Mouse (Mus musculus) cerebellum, postnatal 10 days (tissue): Measurements from ENCODE around the gene Dnah6.

Experiments used
- DNase-seq, 2 experiments: peaks; one replicate each; pipeline ENCODE4 v3.0.0; 2021; ENCODE audit warnings: mixed read lengths in 2 of 2

Gene Dnah6

DNA sequence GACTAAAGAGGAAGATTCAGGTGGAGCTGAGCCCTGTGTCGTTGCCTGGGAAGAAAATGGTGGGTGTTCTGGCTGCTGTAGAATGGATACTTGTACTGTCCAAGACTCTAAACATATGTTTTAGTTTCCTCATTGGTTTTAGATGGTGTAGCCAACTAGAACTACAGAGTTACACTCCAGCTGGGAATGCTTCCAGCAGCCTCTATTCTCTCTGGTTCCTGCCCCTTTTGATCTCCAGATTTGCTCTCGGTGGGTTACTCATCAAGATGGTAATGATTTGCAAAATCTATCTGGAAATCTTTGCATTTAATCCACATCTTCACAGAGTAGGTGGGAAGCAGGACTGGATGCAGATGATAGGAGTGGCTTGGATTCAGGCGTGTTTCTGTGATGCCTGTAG is 80.6 kb downstream of the Dnah6 start:
- DNase-seq, result no peak

DNA sequence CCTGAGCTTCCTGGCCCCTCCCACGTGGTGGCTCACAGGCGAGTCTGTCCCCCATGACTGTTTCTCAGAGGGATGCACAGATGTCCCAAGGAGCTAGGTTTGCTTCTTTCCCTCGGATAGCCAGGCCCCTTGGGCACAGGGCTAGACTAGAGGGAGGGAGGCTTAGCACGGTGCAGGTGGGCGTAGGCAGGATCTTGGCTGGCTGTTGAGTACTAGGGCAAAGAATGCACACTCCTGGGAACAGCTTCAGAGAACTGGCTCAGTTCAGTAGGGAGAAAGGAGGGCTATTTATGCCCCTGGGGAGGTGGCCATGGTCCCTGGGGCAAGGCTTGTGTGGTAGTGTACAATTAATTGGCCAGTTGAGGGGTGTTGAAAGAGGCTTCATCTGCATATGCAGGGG is 88.7 kb downstream of the Dnah6 start:
- no peak for DNase-seq

DNA sequence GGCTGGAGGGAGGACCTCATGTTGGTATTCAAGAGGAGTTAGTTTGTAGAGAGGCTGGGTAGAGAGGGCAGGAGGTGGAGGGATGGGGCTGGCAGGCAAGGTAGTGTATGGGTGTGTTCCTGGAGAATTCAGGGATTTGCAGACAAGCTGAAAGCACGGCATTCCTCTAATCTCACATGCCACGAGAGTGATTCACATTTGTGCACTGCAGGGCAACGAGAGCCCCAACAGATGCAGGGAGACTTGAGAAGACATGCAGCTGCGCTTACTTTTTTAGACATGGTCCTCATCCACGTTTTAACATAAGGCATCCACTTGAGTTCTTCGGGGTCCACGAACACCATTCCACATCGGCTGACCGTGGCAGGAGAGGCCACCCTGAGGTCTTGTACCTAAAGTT is 93.9 kb downstream of the Dnah6 start:
- DNase-seq, result no peak

DNA sequence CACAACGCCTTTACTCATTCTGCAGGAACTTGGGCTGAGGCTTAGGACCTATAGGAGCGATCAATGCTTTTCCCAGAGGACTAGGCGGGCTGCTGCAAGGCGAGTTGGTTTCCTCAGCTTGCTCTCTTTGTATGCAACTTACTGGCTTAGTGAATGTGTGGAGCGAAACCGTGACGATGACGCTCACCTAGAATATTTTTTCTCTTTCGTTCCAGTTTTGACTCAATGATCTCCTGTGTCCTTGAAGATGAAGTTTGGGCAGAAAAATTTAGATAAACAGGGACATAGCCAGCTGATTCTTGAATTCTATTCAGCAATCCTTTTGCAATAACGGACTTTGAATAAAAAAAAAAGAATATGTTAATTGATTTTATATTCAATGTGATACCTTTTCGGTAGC is 101.1 kb downstream of the Dnah6 start:
- DNase-seq, result no peak

DNA sequence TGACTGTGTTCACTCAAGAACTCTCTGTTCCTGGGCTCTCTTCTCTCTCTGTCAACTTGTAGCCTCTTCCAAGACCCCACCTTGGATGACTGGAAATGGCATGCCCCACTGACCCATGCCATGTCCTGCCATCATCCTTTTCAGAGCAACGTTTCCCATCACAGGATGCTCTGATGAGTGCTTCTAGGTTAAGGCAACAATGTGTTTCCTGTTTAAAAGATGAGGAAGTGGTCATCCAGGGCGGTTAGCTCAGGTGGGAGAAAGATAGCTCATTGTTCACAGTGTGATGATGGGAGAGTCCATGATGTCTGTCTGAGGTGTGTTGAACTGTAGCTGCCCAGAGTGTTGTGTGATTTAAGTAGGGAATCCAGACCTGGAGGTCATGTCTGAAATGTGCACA is 107.6 kb downstream of the Dnah6 start:
- DNase-seq, result no peak

DNA sequence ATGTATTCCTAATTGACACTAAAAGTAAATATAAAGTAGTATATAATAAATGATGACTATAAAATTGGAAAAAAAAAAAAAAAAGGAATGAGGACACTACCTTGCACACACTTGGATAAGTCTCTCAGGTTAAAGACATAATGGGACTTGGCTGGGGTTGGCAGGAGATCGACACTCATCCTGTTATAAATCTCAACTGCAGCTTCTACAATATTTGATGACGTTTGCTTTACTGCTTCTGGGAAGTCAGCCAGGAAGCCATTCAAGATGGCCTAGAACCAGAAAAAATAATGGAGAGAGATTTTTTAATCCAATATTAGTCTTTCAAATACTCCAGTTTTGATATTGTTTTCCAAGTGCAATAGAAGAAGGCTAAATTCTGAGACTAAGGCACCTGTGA is 108.1 kb downstream of the Dnah6 start:
- DNase-seq, result no peak

DNA sequence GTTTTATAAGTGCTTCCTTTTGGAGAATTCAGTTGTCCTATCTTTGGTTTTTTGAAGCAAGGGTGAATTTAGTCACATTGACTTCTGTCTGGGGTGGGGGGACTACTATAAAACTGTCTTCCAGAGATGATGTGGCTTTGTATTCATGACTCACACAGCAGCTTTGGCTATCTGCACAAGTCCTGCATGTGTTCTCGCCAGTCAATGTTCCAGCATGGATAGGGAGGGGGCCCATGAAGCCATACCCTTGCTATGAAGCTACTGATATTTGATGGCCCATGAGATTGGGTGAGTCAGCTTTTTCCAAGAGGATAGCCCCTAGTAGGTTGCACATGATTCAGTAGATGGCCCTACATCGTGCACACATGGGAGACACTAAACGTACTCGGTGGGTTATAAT is 128.3 kb downstream of the Dnah6 start:
- no peak for DNase-seq

DNA sequence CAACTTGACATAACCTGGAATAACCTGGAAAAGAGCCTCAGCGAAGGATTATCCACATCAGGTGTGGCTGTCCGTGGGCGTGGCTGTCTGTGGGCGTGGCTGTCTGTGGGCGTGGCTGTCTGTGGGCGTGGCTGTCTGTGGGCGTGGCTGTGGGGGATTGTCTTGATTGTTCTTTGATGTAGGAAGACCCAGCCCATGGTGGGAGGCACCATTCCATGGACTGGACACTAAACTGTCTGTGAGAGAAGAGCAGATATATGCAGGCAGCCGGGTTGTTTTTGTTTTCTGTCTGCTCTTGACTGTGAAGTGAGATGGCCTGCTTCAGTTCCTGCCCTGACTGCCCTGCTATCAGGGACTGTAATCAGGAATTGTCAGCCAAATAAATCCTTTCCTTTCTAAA is 130.6 kb downstream of the Dnah6 start:
- DNase-seq, result no peak

DNA sequence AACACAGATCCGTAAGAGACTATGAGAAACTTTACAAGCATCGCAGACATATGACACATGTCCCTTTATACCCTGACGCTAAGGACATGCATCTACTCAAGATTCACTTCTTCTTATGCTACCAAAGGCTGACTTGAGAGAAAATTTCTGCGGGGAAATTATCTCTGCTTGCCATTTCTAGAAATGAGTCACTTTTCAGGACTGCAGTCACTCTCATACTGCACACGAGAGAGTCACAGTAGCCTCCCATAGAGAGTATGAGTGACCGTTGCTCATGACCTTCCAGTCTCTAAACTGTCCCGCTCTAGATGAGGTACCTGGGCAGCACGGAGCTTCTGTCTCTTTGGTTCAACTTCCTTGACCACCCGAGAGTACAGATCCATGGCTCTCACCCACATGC is 138.9 kb downstream of the Dnah6 start:
- no peak for DNase-seq

DNA sequence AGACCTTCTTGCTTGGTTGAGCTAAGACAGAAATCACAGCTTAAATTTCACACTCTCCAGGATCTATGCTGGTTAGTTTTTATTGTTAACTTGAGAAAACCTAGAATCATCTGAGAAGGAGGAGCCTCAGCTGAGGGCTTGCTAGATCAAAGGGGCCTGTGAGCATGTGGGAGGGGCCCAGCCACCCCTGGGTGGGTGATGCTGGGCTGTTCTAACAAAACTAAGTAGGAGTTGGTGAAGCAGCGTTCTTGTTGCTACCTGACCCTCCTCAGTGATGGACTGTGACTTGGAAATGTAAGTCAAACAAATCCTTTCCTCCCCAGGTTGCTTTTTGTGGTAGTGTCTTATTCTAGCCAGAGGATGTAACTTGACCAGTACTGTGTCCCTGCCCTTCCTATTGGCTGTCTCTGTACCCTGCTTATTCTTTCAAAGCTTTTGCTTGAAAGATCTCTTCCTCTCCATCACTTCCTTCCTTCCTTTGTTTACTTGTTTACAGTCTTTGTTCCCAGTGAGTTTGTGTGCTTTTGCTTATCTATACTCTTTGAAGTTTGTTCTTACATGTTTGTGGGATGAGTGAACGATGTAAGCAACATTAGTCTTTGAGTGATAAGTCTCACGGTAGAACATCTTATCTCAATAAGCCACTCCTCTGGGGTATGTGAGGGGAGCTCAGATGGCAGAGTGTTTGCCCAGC is 149.2 kb downstream of the Dnah6 start:
- DNase-seq, result no peak

DNA sequence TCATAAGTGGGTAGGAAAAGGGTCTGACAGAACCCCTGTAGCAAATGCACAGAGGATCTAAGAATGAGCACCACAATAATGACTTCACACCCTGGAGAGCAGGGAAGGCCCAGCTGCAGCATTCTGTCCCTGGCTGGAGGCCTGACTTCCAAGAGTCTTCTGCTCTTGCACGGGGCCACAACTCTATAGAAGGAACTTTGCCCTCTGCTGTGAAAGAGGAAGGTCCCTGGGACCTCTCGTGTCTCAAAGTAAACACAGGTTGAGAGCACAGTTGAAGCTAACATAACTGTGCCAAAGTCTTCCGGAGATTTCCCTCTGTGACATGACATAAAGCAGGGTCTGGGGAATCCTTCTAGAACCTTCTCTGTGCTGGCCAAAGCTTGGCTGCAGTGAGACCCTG is 150.2 kb downstream of the Dnah6 start:
- no peak for DNase-seq

DNA sequence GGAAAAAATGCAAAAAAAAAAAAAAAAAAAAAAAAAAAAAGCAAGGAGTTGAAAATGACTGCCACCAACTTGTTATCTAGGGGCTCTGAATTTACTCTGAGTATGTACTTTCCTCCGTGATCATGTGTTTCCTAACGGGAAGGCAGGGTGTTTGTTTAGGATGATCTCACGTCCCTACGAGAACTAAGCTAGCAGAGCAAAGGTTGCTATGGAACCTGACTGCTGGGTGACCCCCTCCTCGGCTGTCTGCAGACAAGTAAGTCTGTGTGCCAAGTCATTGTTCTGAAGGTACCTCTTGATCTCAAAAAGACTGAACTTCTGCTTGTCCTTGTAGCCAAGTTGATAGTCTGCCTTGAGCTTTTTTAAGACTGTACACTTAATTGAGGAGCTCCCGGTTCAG is 150.8 kb downstream of the Dnah6 start:
- DNase-seq, result no peak

DNA sequence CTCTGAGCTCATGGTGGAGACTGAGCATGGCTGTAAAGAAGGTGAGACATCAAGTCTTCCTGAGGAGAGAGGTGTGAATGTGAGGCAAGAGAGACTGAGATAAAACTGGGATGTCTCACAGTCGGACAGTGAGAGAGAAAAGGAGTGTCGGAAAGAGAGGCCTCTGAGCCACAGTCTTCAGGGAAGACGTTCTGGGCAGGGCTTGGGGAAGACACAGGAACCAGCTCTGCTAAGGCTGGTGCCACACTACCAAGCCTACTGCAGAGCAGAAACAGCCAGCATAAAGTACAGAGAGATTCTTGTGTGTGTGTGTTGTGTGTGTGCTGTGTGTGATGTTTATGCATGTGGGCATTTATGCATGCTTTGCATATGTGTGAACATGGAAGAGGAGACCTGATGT is 156.9 kb downstream of the Dnah6 start:
- DNase-seq, result no peak

DNA sequence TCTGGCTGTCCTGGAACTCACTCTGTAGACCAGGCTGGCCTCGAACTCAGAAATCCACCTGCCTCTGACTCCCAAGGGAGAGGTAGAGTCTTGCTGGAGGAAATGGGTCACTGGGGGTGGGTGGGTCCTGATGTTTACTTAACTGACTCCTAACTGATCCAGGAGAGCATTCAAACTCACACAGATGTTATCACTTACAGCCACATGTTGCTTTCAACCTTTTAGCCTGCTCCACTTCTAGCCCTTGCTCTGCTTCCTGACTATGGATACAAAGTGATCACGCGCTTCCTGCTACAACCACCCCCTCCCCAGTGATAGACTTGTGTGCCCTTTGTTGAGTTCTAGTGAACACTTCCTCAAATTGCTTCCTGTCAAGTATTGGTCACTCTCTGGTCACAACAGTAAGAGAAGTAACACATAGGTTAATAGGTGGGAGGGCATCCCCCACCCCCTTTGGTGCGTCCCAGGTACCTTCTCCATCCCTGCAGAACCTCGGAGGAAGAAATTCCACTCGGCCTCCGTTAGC is 161.8 kb downstream of the Dnah6 start:
- DNase-seq, result no peak

DNA sequence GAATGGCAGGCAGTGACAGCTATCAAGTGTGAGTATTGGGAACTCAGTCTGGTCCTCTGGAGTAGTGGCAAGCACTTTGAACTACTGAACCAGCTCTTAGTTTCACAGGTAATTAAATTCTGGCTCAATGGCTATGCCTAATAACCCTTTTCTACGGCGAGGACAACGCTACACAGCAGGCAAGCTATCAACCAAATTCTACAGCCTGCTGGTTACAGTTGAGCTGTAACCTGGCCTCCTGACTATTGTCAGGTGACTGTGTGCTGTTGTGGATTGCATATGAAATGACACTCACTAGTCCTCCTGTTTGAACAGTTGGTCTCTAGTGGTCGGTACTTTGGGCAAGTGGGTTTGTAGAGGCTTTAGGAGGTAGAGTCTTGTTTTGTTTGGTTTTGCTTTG is 162.3 kb downstream of the Dnah6 start:
- no peak for DNase-seq

DNA sequence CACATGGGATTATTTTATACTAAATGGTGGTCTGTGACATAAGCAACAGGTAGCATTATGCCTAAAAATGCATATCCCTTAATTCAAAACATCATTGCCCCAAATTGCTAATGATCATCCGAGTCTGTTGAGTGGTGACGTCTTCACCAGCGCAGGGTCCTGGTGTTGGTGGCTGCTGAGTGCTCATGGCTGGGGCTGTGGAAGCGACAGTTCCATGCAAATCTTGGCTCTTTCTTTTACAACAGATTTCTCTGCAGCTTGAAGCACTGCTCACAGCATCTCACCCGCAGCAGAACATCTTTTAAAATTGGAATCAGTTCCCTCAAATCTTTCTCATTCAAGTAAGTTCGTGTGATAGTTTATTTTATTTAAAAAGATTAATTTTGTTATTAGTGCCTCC is 166.1 kb downstream of the Dnah6 start:
- no peak for DNase-seq

DNA sequence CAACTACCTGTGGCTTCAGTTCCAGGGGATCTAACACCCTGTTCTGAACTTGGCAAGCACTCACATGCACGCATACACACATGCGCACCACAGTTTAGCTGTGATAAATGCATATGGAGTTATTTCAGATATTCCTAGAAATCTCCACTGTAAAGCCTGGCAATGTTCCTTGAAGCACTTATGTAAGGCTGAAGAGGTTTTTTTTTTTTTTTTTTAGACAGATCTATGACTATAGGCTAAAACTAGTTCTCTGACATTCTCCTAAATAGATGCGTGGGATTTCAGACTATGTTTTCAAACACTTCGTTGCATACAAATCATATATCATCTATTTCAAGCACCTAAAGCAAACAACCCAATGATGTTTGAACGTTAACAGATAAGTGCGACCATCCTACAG is 166.6 kb downstream of the Dnah6 start:
- DNase-seq, result no peak

DNA sequence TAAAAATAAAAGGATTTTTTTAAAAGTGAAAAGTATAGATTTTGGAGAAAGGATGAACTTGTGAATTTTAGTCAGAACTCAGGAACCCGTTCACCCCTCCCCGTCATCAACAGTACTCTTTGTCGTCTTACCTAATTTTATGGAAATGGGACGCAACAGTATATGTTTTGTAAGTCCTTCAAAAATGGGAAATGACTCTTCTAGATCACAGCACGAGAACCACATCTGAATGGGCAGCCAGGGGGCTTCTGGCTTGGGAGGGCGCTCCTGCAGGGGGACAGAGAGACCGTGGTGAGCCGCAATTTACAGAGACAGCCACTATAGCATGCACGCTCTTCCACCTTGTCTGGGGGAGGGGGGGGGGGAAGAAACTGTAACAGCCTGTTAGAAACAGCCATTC is 167.9 kb downstream of the Dnah6 start:
- DNase-seq, result no peak

DNA sequence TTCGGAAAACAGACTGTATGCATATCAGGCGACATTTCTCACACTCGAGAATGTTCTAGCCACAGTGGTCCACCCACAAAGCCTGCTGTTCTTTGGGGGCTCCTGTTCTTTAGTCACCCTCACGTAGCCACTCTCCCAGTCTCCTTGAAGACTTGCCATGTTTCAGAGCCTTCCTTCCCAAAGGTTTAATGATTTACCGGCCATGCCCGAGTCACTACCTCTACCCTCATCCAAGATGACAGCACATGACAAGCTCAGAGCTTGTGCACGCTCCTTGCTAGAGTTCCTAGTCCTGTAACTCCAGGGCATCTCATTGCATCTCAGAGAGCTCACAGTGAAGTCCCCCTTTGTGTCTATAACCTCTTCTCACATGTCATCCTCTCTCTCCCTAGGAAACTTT is 174.2 kb downstream of the Dnah6 start:
- DNase-seq, result no peak

DNA sequence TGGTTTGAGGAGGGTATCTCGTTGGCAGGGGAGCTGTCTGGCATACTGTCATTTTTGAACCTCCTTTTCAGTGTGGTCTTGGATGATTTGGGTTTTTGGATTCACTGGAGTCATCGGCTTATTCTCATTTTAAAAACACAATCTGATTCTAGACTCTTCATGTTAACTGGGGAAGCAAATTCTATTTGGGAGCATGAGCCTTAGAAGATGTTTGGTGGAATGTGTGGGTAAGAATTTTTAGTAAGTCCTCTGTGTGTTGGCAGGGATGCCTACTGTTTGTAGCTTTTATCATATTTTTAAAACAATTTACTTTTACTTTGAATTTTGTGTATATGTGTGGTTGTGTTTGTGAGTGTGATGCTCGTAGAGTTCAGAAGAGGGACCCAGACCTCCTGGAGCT is 175.5 kb downstream of the Dnah6 start:
- no peak for DNase-seq

DNA sequence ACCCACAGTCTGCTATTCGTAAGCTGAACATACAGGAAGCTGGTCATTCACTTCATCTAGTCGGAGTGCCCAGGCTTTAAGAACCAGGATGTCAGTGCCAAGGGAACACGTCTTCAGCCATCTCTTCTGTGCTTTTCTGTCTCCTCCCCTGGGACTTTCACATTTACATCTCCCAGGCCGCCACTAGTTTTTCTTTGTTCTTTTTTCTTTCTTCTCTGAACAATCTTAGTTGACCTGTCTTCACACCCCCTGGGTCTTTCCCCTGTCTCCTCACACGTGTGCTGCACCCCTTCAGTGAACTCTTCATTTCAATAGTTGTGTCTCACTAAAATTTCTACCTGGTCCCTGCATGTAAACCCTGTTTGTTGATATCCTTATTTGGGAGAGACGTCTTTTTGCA is 179.2 kb downstream of the Dnah6 start:
- no peak for DNase-seq

DNA sequence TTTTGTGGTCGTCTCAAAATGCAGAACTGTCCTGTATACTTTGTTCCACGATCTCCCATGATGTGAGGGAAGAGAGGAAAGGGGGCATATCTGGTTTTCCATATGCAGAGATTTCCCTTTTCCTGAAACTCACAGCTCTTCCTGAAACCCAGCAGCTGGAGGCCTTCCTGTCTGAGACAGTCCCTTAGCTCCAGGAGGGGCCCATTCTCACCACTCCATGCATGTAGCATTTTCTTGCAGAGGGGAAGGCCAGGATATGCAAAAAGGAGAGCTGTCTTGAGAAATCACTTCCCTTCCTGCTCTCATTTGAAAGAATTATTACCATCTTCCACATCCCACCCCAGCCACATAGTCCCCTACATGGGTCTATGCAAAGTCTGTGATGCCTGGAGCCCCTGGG is 183.2 kb downstream of the Dnah6 start:
- DNase-seq, result no peak

DNA sequence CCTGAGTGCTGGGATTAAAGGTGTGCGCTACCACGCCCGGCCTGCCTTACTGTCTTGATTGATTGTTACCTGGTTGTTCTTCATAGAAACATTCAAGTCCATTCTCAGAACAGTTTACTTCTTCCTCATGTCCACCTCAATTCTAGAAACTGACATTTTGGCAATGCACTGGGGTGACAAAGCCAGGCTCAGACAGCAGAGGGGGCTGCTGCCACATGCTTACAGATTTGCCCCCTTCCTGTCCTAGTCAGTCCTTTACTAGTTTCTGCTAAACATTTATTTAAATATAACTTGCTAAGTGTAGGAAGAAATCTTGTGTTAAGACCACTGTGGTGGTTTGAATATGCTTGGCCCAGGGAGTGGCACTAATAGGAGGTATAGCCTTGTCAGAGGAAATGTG is 192.6 kb downstream of the Dnah6 start:
- no peak for DNase-seq

DNA sequence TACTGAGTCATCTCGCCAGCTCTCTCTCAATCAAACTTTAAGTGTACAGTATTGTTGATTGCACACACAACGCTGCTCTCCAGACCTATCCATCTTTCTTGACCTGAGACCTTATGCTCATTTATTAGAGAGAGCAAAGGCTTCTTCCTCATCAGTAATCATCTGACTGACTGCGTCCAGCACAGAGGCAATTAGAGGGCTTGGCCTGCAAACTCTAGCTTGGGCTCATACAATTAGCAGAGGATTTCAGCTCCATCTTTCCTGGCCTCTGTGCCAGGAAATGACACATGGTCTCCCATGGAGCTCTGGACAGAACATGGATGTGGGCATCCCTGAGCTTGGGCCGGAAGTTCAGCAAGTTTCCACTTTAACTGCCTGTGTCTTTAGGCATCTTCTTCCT is 193.6 kb downstream of the Dnah6 start:
- peak; percentile 28 to 40 for DNase-seq

DNA sequence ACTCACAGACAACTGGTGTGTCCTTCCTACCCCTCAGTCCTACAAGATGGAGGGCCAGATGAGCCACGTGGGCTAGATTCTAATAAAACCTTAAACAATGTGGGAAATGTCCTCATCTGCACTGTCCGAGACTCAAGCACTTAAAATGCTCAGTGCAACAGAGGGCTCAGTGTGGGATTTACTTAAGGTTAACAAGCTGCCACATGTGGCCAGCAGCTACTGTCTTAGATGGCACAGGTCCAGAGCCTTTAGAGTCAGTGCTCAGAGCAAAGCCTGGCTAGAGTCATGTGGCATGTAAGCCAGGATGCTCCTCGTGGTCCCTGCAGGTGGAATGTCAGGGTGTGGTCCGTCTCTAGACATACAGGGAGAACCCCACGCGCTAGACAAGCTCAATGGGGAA is 194.6 kb downstream of the Dnah6 start:
- DNase-seq, result no peak

DNA sequence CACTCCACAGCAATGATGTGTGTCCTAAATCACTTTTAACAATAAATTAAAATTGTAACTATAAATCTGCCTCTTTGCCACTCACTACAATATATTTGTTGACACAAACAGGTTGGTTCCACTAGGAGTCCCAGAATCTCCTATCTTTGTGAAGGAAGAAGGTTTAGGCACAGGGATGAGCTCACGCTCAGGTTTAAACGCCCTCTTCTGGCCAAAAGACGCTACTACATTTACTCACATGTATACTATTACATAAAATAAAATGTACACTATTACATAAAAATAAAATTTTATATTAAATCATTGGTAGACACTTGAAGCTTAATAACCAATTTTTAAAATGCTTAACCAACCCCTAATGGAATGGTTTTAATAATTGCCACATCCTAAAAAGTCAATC is 201.4 kb downstream of the Dnah6 start:
- DNase-seq, result peak; percentile 38 to 61
